In the genomic region with DNA sequence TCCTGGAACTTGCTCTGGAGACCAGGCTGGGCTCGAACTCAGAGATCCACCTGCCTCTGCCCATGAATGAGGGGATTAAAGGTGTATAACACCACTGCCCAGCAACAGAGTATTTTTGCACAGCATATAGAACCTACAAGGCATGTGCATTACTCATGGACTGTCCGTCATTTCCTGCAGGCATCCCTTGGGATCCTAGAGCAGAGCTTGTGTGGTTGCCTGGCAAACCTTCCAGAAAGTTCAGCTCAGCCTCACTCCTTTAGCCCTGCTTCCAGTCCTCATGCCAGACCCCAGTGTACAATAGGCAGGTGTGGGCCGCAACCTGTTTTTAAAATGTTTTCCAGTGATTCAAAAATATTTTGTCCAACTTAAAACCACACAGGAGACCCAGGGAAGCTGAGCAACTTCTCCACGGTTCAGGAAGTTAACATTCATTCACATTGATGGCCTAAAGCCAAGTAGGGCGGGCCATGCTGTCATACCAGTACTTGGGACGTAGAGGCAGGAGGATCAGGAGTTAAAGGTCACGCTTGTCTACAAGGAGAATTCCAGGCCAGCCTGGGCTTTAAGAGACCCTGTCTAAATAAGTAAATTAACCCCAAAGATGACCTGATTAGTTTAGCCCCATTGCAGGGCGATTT, we compare ENCODE assay signal across 11 mouse cellular contexts. TPM values are rescaled to one million over a fixed set of nuclear protein-coding genes. Genes with fewer than 3 reads are reported as not detected.
A peak's percentile ranks its signal among the peaks of the same experiment; 100 is the strongest.
DNase-seq lines count a peak whose midpoint lies in the region; ATAC-seq and TF ChIP-seq lines count a peak whose summit lies in the region.
"Had no signal": no experiment of that assay in that cellular context is flagged by ENCODE, and none has a peak within 500 bp of the region (broad histone marks: within the 10 kb centered on the region; RNA-seq: fewer than 3 reads in every experiment).

No protein-coding gene starts in this region.

- H3K9ac ChIP-seq in stomach, postnatal 0 days (ENCODE audit: low read length) = no peak overlapping the region
- H3K9ac ChIP-seq: embryonic facial prominence, embryonic 13.5 days; limb, embryonic 12.5 days had no signal

- ATAC-seq in stomach, postnatal 0 days (ENCODE audit: low FRiP score, low TSS enrichment) = peak; percentile 62

- no peak overlapping the region for H3K4me3 ChIP-seq in brown adipose tissue, adult 24 weeks (ENCODE audit: insufficient read depth, low read depth, low read length)
- H3K4me3 ChIP-seq in stomach, postnatal 0 days (ENCODE audit: low read depth, low read length) = no peak overlapping the region
- H3K4me3 ChIP-seq: embryonic facial prominence, embryonic 13.5 days; layer of hippocampus, adult 2 months; limb, embryonic 12.5 days; midbrain, embryonic 10.5 days had no signal

- 0 out of 2 replicates have a peak, but pooled peaks cover 2% of the 10 kb centered on the region for H3K4me1 ChIP-seq in brown adipose tissue, adult 24 weeks (ENCODE audit: control insufficient read depth, insufficient read depth, insufficient read length, low read length)
- no peaks in the 10 kb centered on the region for H3K4me1 ChIP-seq in stomach, postnatal 0 days (replicated peaks; ENCODE audit: control insufficient read depth, insufficient read depth)
- H3K4me1 ChIP-seq: limb, embryonic 12.5 days had no signal

- H3K27ac ChIP-seq in brown adipose tissue, adult 24 weeks (replicated peaks; ENCODE audit: low read depth, low read length) = peak overlapping the region; percentile 43; the same call in 1 of the 2 replicates
- no peak overlapping the region for H3K27ac ChIP-seq in stomach, postnatal 0 days (replicated peaks)
- H3K27ac ChIP-seq: embryonic facial prominence, embryonic 13.5 days; layer of hippocampus, adult 2 months; limb, embryonic 12.5 days; midbrain, embryonic 10.5 days had no signal

- H3K27me3 ChIP-seq in stomach, postnatal 0 days (ENCODE audit: control insufficient read depth, insufficient read depth, low read length) = no peaks in the 10 kb centered on the region
- H3K27me3 ChIP-seq: embryonic facial prominence, embryonic 13.5 days; limb, embryonic 12.5 days had no signal

- no peak for TF ChIP-seq CTCF in stomach, postnatal 0 days (IDR thresholded peaks at IDR 0.05; ENCODE audit: low read depth)

- 43% methylated on average over 8 of the region's 8 CpGs for WGBS in stomach, postnatal 0 days

- no peak overlapping the region for H3K4me2 ChIP-seq in stomach, postnatal 0 days (replicated peaks; ENCODE audit: low read depth)
- H3K4me2 ChIP-seq: embryonic facial prominence, embryonic 13.5 days; limb, embryonic 12.5 days had no signal

- no peak for TF ChIP-seq EP300 in stomach, postnatal 0 days (optimal IDR thresholded peaks at IDR 0.05)

- no peaks in the 10 kb centered on the region for H3K9me3 ChIP-seq in stomach, postnatal 0 days (ENCODE audit: control insufficient read depth, low read length)
- H3K9me3 ChIP-seq: embryonic facial prominence, embryonic 13.5 days; midbrain, embryonic 10.5 days had no signal

- no peaks in the 10 kb centered on the region for H3K36me3 ChIP-seq in stomach, postnatal 0 days (ENCODE audit: control insufficient read depth, insufficient read depth, low read length)
- H3K36me3 ChIP-seq: embryonic facial prominence, embryonic 13.5 days; limb, embryonic 12.5 days; midbrain, embryonic 10.5 days had no signal

- DNase-seq in testis, postnatal 10 days (ENCODE audit: low spot score) = peak; percentile 43
- DNase-seq in testis, postnatal 14 days (ENCODE audit: low spot score) = no peak
- DNase-seq in kidney, postnatal 14 days = peak; percentile 86
- peak; percentile 74 for DNase-seq in stomach, postnatal 0 days (ENCODE audit: low spot score)
- DNase-seq in layer of hippocampus, adult 9-11 months = no peak
- DNase-seq in right cerebral cortex, adult 18-20 months = no peak

RNA-seq across cellular contexts. Expression of gene Utrn, which starts 15.3 kb away (rescaled TPM):
- polyA plus RNA-seq in brown adipose tissue, adult 24 weeks (2012; ENCODE audit: insufficient read depth, insufficient read length, missing spikeins) = 27.9 and 42.7 TPM in 2 replicates
- 33.8 and 40.4 TPM in 2 replicates for polyA plus RNA-seq in stomach, postnatal 0 days (2015; fragmentation: Nextera tagmentation; extraction: Ambion mirVana)

Comparison
In these comparisons a context has a peak if more than half of its experiments do, and no peak if none do; other contexts are left out.
1. DNase-seq: peak in testis, postnatal 10 days (single experiment), kidney, postnatal 14 days (single experiment) and stomach, postnatal 0 days (single experiment); none in testis, postnatal 14 days (single experiment), layer of hippocampus, adult 9-11 months (single experiment) and right cerebral cortex, adult 18-20 months (single experiment).